Mouse (Mus musculus) stomach, embryonic 16.5 days (tissue): ENCODE measurements around the gene Rnf220. TPM values are rescaled to one million over a fixed set of nuclear protein-coding genes. Genes with fewer than 3 reads are reported as not detected.

Experiments used
- ATAC-seq: fragments of 200-750 bp; cut with Nextera tagmentation; 2 replicates; pipeline ENCODE4 v1.8.0; 2017; ENCODE audit warnings: moderate number of reproducible peaks, moderate TSS enrichment; ENCODE audit not compliant: insufficient read depth, low FRiP score
- H3K27ac ChIP-seq: fragments of 300-500 bp; sonication (generic); 2 replicates; pipeline ENCODE4 v1.5.1; 2014; ENCODE audit warnings: low read length
- H3K27me3 ChIP-seq: fragments of 300-500 bp; sonication (generic); 2 replicates; pipeline ENCODE4 v1.6.1; 2014; ENCODE audit warnings: low read length, control low read depth, mixed read lengths; ENCODE audit not compliant: control insufficient read depth, insufficient read depth
- H3K36me3 ChIP-seq: fragments of 300-500 bp; sonication (generic); 2 replicates; pipeline ENCODE4 v1.6.1; 2014; ENCODE audit warnings: low read length; ENCODE audit not compliant: control insufficient read depth, insufficient read depth
- H3K4me1 ChIP-seq: fragments of 300-500 bp; sonication (generic); 2 replicates; pipeline ENCODE4 v1.6.1; 2014; ENCODE audit warnings: low read length, control low read depth, mixed read lengths; ENCODE audit not compliant: control insufficient read depth, insufficient read depth
- H3K4me2 ChIP-seq: fragments of 300-500 bp; sonication (generic); 2 replicates; pipeline ENCODE4 v1.6.1; 2014; ENCODE audit warnings: low read depth, low read length, mixed read lengths
- H3K4me3 ChIP-seq: fragments of 300-500 bp; sonication (generic); replicated peaks from 2 replicates; pipeline ENCODE4 v1.5.1; 2014; ENCODE audit warnings: mild to moderate bottlenecking, low read length
- H3K9ac ChIP-seq: fragments of 300-500 bp; sonication (generic); 2 replicates; pipeline ENCODE4 v1.6.1; 2014; ENCODE audit warnings: low read length
- H3K9me3 ChIP-seq: fragments of 300-500 bp; sonication (generic); replicated peaks from 2 replicates; pipeline ENCODE4 v1.6.1; 2016; ENCODE audit warnings: low read length, control low read depth; ENCODE audit not compliant: control insufficient read depth
- WGBS: fragments of 180-500 bp; shearing (Covaris S2); extraction: QIAGEN DNeasy Blood & Tissue Kit; methylation state at CpG from one replicate; pipeline ENCODE4 v1.1.7; 2014; 5-methylcytosine and 5-hydroxymethylcytosine counted together
- polyA plus RNA-seq: library from polyadenylated mRNA; unstranded; fragments of >200 nt; fragmentation: Nextera tagmentation; extraction: Ambion mirVana; gene quantifications from 2 replicates; pipeline ENCODE4 v1.2.1, GENCODE M21; 2015

Rnf220 gene
- polyA plus RNA-seq, 1 experiment from 2014 or later: 46.5 TPM

DNA sequence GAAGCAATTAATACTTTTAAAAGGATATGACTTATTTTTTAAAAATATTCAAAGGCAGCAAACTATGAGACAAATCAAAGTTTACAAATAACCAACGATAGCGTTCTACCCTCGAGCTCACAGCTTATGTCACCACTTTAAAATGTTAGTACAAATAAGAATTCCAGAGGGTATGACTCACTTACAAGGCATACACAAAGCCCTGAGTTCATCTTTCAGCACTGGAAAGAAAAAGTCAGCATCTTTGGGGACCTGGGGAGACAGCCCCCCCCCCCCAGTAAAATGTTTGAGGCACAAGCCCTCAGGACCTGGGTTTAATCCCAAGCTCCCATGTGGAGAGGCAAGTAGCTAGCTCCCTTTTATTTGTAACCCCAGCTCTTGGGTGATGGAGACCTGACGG lies 27.4 kb downstream of the Rnf220 start:
- Histone ChIP-seq H3K9me3 (no peaks in the 10 kb centered on the region), H3K36me3 (no peaks in the 10 kb centered on the region), H3K27ac (no peak overlapping the region), H3K4me3 (no peak overlapping the region), H3K27me3 (no peaks in the 10 kb centered on the region), H3K9ac (no peak overlapping the region), H3K4me1 (no peaks in the 10 kb centered on the region), H3K4me2 (no peak overlapping the region)
- WGBS: 52% methylated on average over 4 of the region's 4 CpGs
- no peak for ATAC-seq

DNA sequence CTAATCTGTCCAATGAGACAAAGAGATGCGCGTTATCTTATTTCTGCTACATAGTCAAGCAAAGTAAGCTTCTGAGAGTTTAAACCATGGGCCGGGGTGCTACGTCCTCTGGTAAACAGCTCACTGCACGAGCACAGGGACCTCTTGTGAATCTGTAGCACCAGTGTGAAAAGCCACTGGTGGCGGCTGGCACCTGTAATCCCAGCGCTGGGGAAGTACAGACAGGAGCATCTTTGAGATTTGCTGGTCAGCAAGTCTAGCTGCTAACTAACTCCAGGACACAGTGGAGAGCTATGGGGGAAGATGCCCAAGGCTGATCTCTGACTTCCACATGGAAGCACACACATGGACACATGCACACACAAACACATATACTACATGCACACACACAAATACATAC lies 28.9 kb downstream of the Rnf220 start:
- no peaks in the 10 kb centered on the region for H3K4me1 ChIP-seq
- no peaks in the 10 kb centered on the region for H3K9me3 ChIP-seq
- H3K4me2 ChIP-seq: no peak overlapping the region
- 75% methylated on average over 7 of the region's 7 CpGs for WGBS
- H3K9ac ChIP-seq: no peak overlapping the region
- no peaks in the 10 kb centered on the region for H3K36me3 ChIP-seq
- no peak overlapping the region for H3K4me3 ChIP-seq
- no peak overlapping the region for H3K27ac ChIP-seq
- no peaks in the 10 kb centered on the region for H3K27me3 ChIP-seq
- ATAC-seq: no peak

DNA sequence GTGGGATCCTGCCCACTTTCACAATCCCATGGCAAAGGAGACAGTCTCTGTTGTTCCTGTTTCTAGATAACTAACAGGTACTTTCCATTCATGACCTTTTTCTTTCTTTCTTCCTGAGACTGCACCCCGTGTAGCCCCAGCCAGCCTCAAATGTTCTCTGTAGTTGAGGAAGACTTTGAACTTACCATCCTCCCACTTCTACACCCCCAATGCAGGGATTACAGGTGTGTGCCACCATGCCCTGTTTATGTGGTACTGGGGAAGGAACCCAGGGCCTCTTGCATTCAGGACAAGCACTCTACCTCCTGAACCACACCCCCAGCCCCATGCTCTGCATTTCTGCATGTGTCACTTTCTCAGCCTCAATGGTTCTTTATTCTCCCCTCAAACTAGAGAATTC lies 47.7 kb downstream of the Rnf220 start:
- no peak overlapping the region for H3K4me3 ChIP-seq
- no peaks in the 10 kb centered on the region for H3K27me3 ChIP-seq
- H3K4me2 ChIP-seq: no peak overlapping the region
- H3K27ac ChIP-seq: no peak overlapping the region
- H3K36me3 ChIP-seq: no peaks in the 10 kb centered on the region
- no peak for ATAC-seq
- no peaks in the 10 kb centered on the region for H3K4me1 ChIP-seq
- H3K9me3 ChIP-seq: no peaks in the 10 kb centered on the region
- H3K9ac ChIP-seq: no peak overlapping the region
- WGBS: 96% methylated on average over 1 of the region's 1 CpGs

DNA sequence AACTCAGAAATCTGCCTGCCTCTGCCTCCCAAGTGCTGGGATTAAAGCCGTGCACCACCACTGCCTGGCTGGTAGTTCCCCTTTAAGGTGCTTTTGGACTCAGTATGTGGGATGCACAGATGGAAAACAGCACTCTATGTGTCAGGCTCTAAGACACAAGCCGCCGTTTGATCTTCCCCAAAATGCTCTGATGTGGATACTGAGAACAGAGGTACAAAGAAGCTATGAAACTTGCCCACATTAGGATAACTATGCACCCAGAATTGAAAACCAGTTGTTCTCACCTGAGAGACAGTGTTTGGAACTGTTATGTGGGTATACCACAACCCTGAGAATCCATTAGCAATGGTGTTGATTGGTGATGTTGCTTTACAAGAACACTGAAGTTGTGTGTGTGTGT lies 48.9 kb downstream of the Rnf220 start:
- H3K9ac ChIP-seq: no peak overlapping the region
- H3K4me2 ChIP-seq: no peak overlapping the region
- H3K36me3 ChIP-seq: no peaks in the 10 kb centered on the region
- H3K27ac ChIP-seq: no peak overlapping the region
- H3K4me1 ChIP-seq: no peaks in the 10 kb centered on the region
- ATAC-seq: no peak
- no peaks in the 10 kb centered on the region for H3K9me3 ChIP-seq
- 92% methylated on average over 3 of the region's 3 CpGs for WGBS
- H3K4me3 ChIP-seq: no peak overlapping the region
- H3K27me3 ChIP-seq: no peaks in the 10 kb centered on the region

DNA sequence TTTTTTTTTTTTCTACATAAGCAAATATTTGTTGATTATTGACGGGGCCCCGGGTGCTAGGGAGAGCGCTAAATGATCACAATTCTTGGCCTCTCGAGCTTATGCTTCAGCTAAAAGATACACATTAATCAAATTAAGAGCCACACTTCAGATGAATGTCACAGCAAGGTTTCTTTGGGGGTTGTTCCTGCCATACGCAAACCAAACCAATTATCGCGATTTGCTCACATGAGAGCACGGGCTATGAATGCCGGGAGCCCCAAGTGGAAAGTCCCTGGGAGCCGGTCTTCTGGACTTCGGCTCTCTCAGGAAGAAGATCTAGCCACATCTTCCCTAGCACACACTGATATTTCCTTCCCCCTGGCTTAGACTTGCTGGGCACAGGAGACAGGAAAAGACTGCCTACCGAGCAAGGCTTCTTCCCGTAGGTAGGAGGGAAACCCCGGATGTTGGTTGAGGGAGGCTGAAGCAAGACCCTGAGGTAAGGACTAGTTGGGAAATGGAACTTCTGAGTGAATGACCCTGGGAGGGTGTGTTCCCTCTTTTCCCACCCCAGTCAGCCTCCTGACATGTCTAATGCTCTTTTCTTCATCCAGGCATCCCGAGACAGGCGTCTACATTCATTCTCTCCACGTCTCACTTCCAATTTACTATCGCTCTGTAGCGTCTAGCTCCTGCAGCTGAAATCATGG lies 51.2 kb downstream of the Rnf220 start:
- 71% methylated on average over 19 of the region's 19 CpGs for WGBS
- Histone ChIP-seq H3K4me1 (no peaks in the 10 kb centered on the region), H3K4me3 (no peak overlapping the region)

DNA sequence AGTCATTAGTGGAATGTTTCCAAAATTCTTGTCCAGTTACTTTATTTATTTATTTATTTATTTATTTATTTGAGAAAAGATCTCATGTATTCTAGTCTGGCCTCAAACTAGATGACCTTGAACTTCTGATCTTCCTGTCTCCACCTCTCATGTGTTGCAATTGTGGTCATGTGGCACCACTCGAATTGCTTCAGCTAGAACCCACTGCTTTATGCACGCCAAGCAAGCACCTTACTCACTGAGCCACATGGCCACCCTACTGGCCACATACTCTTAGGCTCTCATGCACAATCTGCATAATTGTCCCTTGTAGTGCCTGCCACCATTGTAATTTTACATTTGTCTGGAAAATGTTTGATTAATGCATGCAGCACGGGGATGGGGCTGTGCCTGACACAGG lies 57.9 kb downstream of the Rnf220 start:
- no peak overlapping the region for H3K4me3 ChIP-seq
- no peak overlapping the region for H3K9ac ChIP-seq
- no peaks in the 10 kb centered on the region for H3K27me3 ChIP-seq
- H3K4me2 ChIP-seq: no peak overlapping the region
- WGBS: 76% methylated on average over 3 of the region's 3 CpGs
- H3K36me3 ChIP-seq: no peaks in the 10 kb centered on the region
- no peaks in the 10 kb centered on the region for H3K4me1 ChIP-seq
- no peak for ATAC-seq
- H3K27ac ChIP-seq: no peak overlapping the region
- H3K9me3 ChIP-seq: no peaks in the 10 kb centered on the region

More for the DNA sequence above, 51.2 kb downstream of the Rnf220 start:
- no peak overlapping the region for H3K9ac ChIP-seq
- ATAC-seq: no peak
- H3K27ac ChIP-seq: no peak overlapping the region
- no peaks in the 10 kb centered on the region for H3K9me3 ChIP-seq
- H3K36me3 ChIP-seq: no peaks in the 10 kb centered on the region
- no peaks in the 10 kb centered on the region for H3K27me3 ChIP-seq
- no peak overlapping the region for H3K4me2 ChIP-seq

DNA sequence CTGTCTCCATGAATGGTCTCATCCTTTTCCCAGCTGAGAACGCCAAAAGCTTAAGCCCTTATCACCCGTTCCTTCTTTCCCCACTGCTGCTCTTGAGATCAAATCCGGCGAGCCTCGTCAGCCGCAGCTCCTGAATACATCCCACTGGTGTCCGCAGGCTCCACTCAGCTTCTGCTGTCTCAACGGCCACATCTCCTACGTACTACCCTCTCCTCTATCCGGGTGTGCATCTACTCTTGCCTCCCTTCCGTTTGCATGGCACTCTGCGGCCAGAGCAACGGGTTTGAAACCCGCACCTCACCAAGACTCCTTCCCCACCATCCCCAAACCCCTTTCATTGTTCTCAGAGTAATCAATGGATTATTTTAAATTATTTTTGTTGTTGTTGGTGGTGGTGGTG lies 58.8 kb downstream of the Rnf220 start:
- no peak for ATAC-seq

DNA sequence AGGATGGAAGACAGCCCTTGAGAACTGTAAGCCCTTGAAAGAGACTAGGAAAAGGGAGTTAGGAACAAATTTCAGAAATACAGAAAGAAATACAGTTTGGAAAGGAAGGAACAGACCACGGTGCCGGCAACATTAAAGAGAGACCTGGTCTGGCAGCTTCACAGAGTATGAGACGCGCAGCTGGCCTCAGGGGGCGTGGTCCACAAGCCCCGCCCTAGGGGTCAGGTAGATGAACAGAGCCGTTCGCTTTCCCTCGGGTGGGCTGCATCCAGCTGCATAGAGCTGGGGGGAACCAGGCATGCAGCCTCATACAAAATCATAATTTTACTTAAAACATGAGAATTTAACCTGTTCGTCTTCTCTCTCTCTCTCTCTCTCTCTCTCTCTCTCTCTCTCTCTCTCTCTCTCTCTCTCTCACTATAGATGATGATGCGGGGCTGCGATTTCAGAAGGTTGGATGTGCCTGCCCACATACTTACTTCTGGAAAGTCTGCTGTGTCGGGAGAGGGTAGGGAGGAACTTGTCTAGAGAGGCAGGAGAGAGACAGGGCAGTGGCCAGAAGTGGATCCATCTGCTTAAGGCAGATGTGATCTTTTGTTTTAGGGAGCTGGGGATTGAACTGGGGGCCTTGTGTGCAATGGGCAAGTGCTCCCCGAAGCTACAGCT lies 59.7 kb downstream of the Rnf220 start:
- Histone ChIP-seq H3K36me3 (no peaks in the 10 kb centered on the region), H3K4me2 (no peak overlapping the region), H3K4me1 (no peaks in the 10 kb centered on the region), H3K9ac (no peak overlapping the region), H3K9me3 (no peaks in the 10 kb centered on the region), H3K27me3 (no peaks in the 10 kb centered on the region), H3K27ac (no peak overlapping the region), H3K4me3 (no peak overlapping the region)
- 21% methylated on average over 14 of the region's 14 CpGs for WGBS
- ATAC-seq: no peak

More for the DNA sequence above, 58.8 kb downstream of the Rnf220 start:
- no peak overlapping the region for H3K4me2 ChIP-seq
- no peak overlapping the region for H3K9ac ChIP-seq
- H3K27me3 ChIP-seq: no peaks in the 10 kb centered on the region
- H3K9me3 ChIP-seq: no peaks in the 10 kb centered on the region
- no peak overlapping the region for H3K4me3 ChIP-seq
- 82% methylated on average over 14 of the region's 14 CpGs for WGBS
- no peaks in the 10 kb centered on the region for H3K4me1 ChIP-seq
- no peaks in the 10 kb centered on the region for H3K36me3 ChIP-seq
- H3K27ac ChIP-seq: no peak overlapping the region

DNA sequence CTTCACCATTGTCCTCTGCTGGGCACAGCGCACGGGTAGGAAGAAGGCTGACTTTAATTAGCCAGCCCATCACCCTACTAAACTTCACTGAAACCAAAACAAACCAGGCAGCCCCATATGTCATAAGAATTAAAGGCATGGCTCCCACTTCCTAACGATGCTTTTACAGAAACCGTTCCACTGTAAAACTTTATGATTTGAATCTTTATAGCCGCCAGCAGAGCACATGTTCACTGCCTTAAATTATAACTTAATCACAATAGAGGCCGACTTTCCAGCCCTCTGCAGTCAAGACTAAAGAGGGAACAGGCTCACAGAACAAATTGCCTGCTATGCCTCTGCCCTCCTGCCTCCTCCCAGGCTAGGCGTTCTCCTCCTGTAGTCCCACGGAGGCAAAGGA lies 62.5 kb downstream of the Rnf220 start:
- H3K4me2 ChIP-seq: no peak overlapping the region
- no peaks in the 10 kb centered on the region for H3K27me3 ChIP-seq
- no peak overlapping the region for H3K4me3 ChIP-seq
- no peak overlapping the region for H3K9ac ChIP-seq
- no peaks in the 10 kb centered on the region for H3K9me3 ChIP-seq
- 69% methylated on average over 8 of the region's 8 CpGs for WGBS
- no peak overlapping the region for H3K27ac ChIP-seq
- H3K36me3 ChIP-seq: no peaks in the 10 kb centered on the region
- no peak for ATAC-seq
- H3K4me1 ChIP-seq: no peaks in the 10 kb centered on the region
